Mouse (Mus musculus): ENCODE data around the gene Nuak1. TPM values are rescaled to one million over a fixed set of nuclear protein-coding genes. Genes with fewer than 3 reads are reported as not detected.

The Nuak1 gene
- polyA plus RNA-seq, 1 experiment = 43.7 TPM

GRCm38 (mm10) chr10:84400037-84400681, 40.2 kb downstream of the Nuak1 start:
- H3K27ac ChIP-seq (ENCODE audit: insufficient read depth, low read length) = peak overlapping the region; percentile 75
- peaks cover 47% of the 10 kb centered on the region for H3K4me1 ChIP-seq (ENCODE audit: control insufficient read depth, insufficient read depth, low read length)
- TF ChIP-seq POLR2A (IDR thresholded peaks at IDR 0.05; ENCODE audit: extremely low read depth, insufficient read depth, low read length) = no peak
- no peak for TF ChIP-seq CTCF (IDR thresholded peaks at IDR 0.05; ENCODE audit: extremely low read depth, insufficient read depth, low read length)
- no peak overlapping the region for H3K4me3 ChIP-seq (ENCODE audit: insufficient read depth, low read length)

- peak overlapping the region; percentile 88 for H3K27ac ChIP-seq (ENCODE audit: insufficient read depth, low read length)
- H3K4me3 ChIP-seq (ENCODE audit: insufficient read depth, low read length) = no peak overlapping the region
Measured at GRCm38 (mm10) chr10:84397276-84397675, 43.1 kb downstream of the Nuak1 start.

DNA sequence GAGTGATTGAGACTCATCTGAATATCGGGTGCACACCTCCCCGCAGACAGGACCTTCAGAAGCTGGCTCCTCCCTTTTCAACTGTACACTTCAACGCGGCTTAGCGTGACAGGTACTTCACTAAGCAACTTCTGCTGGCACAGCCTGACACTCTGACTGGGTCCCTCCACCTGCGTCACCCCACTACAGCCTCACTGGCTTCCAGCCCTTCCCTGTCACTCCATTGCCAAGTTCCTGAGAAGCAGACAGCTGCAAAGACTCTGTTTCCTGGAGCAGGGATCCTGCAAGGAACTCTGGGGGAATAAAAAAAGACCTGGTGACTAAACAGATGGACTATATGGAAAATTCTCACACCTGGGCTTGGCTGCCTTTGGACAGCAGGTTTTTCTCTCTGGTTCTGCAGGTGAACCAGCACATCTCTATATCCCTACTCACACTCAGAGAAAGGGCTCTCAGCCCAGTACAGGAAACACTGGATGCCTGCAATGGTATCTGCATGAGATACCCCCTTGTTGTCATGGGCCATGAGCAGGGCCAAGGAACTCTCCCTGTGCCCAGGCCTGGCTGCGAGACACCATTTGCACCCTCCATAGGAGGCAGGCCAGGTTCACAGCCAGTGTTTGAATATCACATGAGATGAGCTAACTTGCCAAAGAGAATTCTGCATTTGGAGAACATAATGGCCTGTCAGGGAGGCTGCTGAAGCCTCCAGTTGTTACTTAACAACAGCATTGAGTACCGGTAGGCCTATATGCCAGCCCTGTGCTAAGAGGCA, 44.3 kb downstream of the Nuak1 start:
- TF ChIP-seq POLR2A (IDR thresholded peaks at IDR 0.05; ENCODE audit: extremely low read depth, insufficient read depth, low read length) (no peak), CTCF (IDR thresholded peaks at IDR 0.05; ENCODE audit: extremely low read depth, insufficient read depth, low read length) (no peak)
- peak overlapping the region; percentile 88 for H3K27ac ChIP-seq (ENCODE audit: insufficient read depth, low read length)
- H3K4me3 ChIP-seq (ENCODE audit: insufficient read depth, low read length) = no peak overlapping the region
- peaks cover 49% of the 10 kb centered on the region for H3K4me1 ChIP-seq (ENCODE audit: control insufficient read depth, insufficient read depth, low read length)

More at GRCm38 (mm10) chr10:84397276-84397675, 43.1 kb downstream of the Nuak1 start:
- TF ChIP-seq CTCF (IDR thresholded peaks at IDR 0.05; ENCODE audit: extremely low read depth, insufficient read depth, low read length) = no peak
- no peak for TF ChIP-seq POLR2A (IDR thresholded peaks at IDR 0.05; ENCODE audit: extremely low read depth, insufficient read depth, low read length)
- H3K4me1 ChIP-seq (ENCODE audit: control insufficient read depth, insufficient read depth, low read length) = peaks cover 51% of the 10 kb centered on the region

DNA sequence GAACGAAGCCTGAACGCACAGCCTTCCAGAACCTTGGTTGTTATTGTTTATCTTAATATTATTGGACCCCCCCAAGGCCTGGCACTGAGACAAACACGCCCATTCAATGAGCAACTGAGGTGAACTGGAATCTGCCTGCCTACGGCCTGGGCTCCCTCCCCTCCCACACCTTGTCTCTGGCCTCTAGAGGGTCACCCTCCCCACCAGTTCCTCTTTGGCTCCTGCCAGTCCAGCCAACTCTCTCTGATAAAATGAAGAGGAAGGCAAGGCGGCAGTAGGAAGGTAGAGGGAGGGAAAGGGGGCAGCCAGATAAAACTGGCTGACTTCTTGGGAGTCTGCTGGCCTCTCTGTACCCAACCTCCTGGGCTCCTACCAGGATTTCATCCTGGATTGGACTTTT, 45.1 kb downstream of the Nuak1 start:
- TF ChIP-seq CTCF (IDR thresholded peaks at IDR 0.05; ENCODE audit: extremely low read depth, insufficient read depth, low read length) (no peak), POLR2A (IDR thresholded peaks at IDR 0.05; ENCODE audit: extremely low read depth, insufficient read depth, low read length) (no peak)
- H3K4me1 ChIP-seq (ENCODE audit: control insufficient read depth, insufficient read depth, low read length) = peaks cover 44% of the 10 kb centered on the region
- no peak overlapping the region for H3K4me3 ChIP-seq (ENCODE audit: insufficient read depth, low read length)
- peak overlapping the region; percentile 66; the same call in 1 of the 2 replicates for H3K27ac ChIP-seq (ENCODE audit: insufficient read depth, low read length)

DNA sequence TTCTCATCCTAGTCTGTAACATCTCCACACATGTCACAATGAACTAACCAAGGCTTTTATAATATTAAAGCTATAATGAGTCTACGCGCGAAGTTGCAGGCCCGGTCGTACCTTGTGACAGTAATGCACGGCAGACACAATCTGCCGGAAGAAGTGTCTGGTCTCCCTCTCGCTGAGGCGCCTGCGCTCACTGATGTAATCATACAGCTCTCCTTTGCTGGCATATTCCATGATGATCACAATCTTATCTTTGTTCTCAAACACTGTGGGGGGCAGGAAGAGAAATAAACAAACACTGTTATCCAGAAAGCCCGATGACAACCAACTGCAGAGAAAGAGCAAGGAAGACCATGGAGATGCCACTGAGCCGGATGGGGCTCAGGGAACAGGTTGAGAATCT, 46.5 kb downstream of the Nuak1 start:
- no peak overlapping the region for H3K4me3 ChIP-seq (ENCODE audit: insufficient read depth, low read length)
- TF ChIP-seq CTCF (IDR thresholded peaks at IDR 0.05; ENCODE audit: extremely low read depth, insufficient read depth, low read length) (no peak), POLR2A (IDR thresholded peaks at IDR 0.05; ENCODE audit: extremely low read depth, insufficient read depth, low read length) (no peak)
- peaks cover 40% of the 10 kb centered on the region for H3K4me1 ChIP-seq (ENCODE audit: control insufficient read depth, insufficient read depth, low read length)
- peak overlapping the region; percentile 66 for H3K27ac ChIP-seq (ENCODE audit: insufficient read depth, low read length)

GRCm38 (mm10) chr10:84393405-84393804, 47.0 kb downstream of the Nuak1 start:
- H3K4me1 ChIP-seq (ENCODE audit: control insufficient read depth, insufficient read depth, low read length) = peaks cover 43% of the 10 kb centered on the region
- TF ChIP-seq POLR2A (IDR thresholded peaks at IDR 0.05; ENCODE audit: extremely low read depth, insufficient read depth, low read length) = no peak
- TF ChIP-seq CTCF (IDR thresholded peaks at IDR 0.05; ENCODE audit: extremely low read depth, insufficient read depth, low read length) = no peak
- peak overlapping the region; percentile 38 for H3K27ac ChIP-seq (ENCODE audit: insufficient read depth, low read length)
- H3K4me3 ChIP-seq (ENCODE audit: insufficient read depth, low read length) = no peak overlapping the region

DNA sequence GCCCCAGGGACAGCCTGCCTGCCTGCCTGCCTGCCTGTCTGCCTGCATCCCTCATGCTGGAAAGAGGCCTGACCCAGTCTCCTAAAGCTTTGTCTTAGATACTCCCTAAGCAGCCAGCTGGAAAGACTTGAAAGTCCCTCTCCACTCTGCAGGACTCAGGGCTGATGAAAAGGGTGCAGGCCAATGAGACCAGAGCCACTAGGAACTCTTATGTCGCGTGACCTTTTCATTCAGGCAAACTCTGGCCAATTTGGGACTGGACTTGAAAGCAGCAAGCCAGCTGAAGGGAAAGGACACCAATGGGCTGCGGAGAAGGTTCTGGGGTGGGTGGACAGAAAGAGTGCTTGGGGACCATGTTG, 47.7 kb downstream of the Nuak1 start:
- Histone ChIP-seq H3K4me1 (ENCODE audit: control insufficient read depth, insufficient read depth, low read length) (peaks cover 44% of the 10 kb centered on the region), H3K4me3 (ENCODE audit: insufficient read depth, low read length) (no peak overlapping the region), H3K27ac (ENCODE audit: insufficient read depth, low read length) (peak overlapping the region; percentile 15; the same call in 1 of the 2 replicates)
- TF ChIP-seq POLR2A (IDR thresholded peaks at IDR 0.05; ENCODE audit: extremely low read depth, insufficient read depth, low read length) = no peak
- TF ChIP-seq CTCF (IDR thresholded peaks at IDR 0.05; ENCODE audit: extremely low read depth, insufficient read depth, low read length) = no peak

DNA sequence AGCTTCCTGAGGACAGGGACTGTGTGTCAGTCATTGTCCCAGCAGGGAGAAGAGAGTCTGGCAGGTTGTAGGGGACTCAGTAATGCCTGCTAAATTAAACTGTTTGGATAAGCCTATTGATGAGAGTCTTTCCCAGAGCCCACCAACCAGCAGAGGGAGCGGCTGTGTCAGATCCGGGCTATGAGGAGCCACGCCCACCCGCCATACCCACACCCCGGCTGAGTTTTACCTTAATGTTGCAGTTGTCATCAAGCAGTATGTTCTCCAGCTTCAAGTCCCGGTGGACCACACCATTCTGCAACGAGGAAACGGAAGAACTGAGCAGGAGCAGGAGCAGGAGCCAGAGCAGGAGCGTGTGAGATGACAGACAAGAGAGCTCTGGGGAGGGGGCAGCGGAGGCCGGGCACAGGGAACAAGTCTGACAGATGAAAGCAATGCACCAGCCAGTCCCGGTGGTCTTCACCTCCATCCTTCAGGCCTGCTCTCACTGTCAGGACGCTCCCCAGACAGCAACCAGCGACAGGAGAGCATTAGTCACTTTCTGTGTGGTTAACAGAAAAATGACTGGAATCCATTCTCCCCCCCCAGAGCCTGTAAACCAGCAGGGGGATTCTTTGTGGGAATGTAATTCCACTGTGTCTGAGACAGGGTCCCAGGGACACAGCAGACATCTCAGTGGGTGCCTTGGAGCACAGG, 48.2 kb downstream of the Nuak1 start:
- TF ChIP-seq POLR2A (IDR thresholded peaks at IDR 0.05; ENCODE audit: extremely low read depth, insufficient read depth, low read length) = no peak
- TF ChIP-seq CTCF (IDR thresholded peaks at IDR 0.05; ENCODE audit: extremely low read depth, insufficient read depth, low read length) = 0 out of 2 replicates have a peak, but pooled peaks have one; percentile 8
- H3K27ac ChIP-seq (ENCODE audit: insufficient read depth, low read length) = peak overlapping the region; percentile 15; the same call in 1 of the 2 replicates
- H3K4me3 ChIP-seq (ENCODE audit: insufficient read depth, low read length) = no peak overlapping the region
- H3K4me1 ChIP-seq (ENCODE audit: control insufficient read depth, insufficient read depth, low read length) = peaks cover 45% of the 10 kb centered on the region

DNA sequence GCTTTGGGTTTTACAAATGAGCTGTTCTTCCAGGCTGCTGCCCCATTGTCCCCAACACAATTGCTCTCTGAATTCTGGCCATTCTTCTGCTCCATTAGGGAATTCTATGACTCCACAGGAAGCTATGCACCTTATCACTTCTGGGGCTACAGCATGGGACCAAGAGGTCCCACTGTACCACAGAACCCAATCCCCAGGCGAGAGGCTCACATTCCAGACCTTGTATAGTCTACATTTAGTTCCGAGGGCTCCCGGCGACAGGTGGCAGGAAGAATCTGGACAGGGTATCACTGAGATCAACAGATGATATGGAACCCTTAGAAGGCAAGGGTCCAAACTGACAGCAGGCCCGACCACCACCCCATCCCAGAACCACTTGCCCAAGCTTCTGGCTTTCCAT, 50.7 kb downstream of the Nuak1 start:
- TF ChIP-seq POLR2A (IDR thresholded peaks at IDR 0.05; ENCODE audit: extremely low read depth, insufficient read depth, low read length) = no peak
- no peak for TF ChIP-seq CTCF (IDR thresholded peaks at IDR 0.05; ENCODE audit: extremely low read depth, insufficient read depth, low read length)
- no peak overlapping the region for H3K4me3 ChIP-seq (ENCODE audit: insufficient read depth, low read length)
- H3K27ac ChIP-seq (ENCODE audit: insufficient read depth, low read length) = no peak overlapping the region
- H3K4me1 ChIP-seq (ENCODE audit: control insufficient read depth, insufficient read depth, low read length) = peaks cover 30% of the 10 kb centered on the region
